In genomic region chr8:66860921-66861588, GRCm38 (mm10) we compare ENCODE assay signal across 8 mouse cellular contexts. TPM values are rescaled to one million over a fixed set of nuclear protein-coding genes. Genes with fewer than 3 reads are reported as not detected.
A peak's percentile ranks its signal among the peaks of the same experiment; 100 is the strongest.
DNase-seq lines count a peak whose midpoint lies in the region; ATAC-seq and TF ChIP-seq lines count a peak whose summit lies in the region.

No protein-coding gene starts in this region.

- 2% methylated on average over 46 of the region's 46 CpGs for WGBS in intestine, postnatal 0 days
- under 1% methylated on average over 46 of the region's 46 CpGs for WGBS in liver, embryonic 15.5 days (ENCODE audit: insufficient replicate concordance)

- no peaks in the 10 kb centered on the region; the same call in none of the 2 replicates for H3K4me1 ChIP-seq in cortical plate, adult 2 months (ENCODE audit: control insufficient read depth, insufficient read depth, low read length)
- no peaks in the 10 kb centered on the region for H3K4me1 ChIP-seq in intestine, postnatal 0 days (replicated peaks; ENCODE audit: control insufficient read depth, insufficient read depth, low read length)
- peaks cover 17% of the 10 kb centered on the region for H3K4me1 ChIP-seq in liver, embryonic 15.5 days (replicated peaks)

- no peak for TF ChIP-seq POLR2A in cortical plate, adult 2 months (IDR thresholded peaks at IDR 0.05; ENCODE audit: extremely low read depth, insufficient read depth, low read length)

- DNase-seq in 416B (ENCODE audit: low read depth) (peak; percentile 43), Patski (ENCODE audit: low read depth, low spot score) (no peak)
- DNase-seq in heart, adult 11 months, result peak; percentile 91
- DNase-seq in neural tube, embryonic 10.5 days (ENCODE audit: extremely low spot score, low spot score), result peak; percentile 72
- peak; percentile 20 for DNase-seq in thymus, postnatal 0 days (ENCODE audit: low spot score)

- CTCF ChIA-PET in Patski (lab: Charles Lee), result interaction anchor here (0.6 kb wide), 1 partner anchor 62 kb away, joined by 3 read pairs; no protein-coding TSS in a partner anchor

- POLR2A ChIA-PET in Patski (lab: Charles Lee), result interaction anchor here (0.5 kb wide), 1 partner anchor 8 kb away, joined by 3 read pairs; no protein-coding TSS in a partner anchor

- H3K27me3 ChIP-seq in Patski, result no peaks in the 10 kb centered on the region
- no peaks in the 10 kb centered on the region for H3K27me3 ChIP-seq in intestine, postnatal 0 days (replicated peaks; ENCODE audit: control insufficient read depth, insufficient read depth, low read length)
- H3K27me3 ChIP-seq in liver, embryonic 15.5 days, result no peaks in the 10 kb centered on the region

- peak overlapping the region; percentile 66 for H3K9ac ChIP-seq in intestine, postnatal 0 days (ENCODE audit: low read depth, low read length)
- H3K9ac ChIP-seq in liver, embryonic 15.5 days, result peak overlapping the region; percentile 59

- H3K4me3 ChIP-seq in cortical plate, adult 2 months (ENCODE audit: insufficient read depth, low read length), result peak overlapping the region; percentile 40
- H3K4me3 ChIP-seq in intestine, postnatal 0 days (ENCODE audit: low read depth, low read length), result peak overlapping the region; percentile 75
- H3K4me3 ChIP-seq in liver, embryonic 15.5 days (replicated peaks), result peak overlapping the region; percentile 79

- no peaks in the 10 kb centered on the region for H3K36me3 ChIP-seq in intestine, postnatal 0 days (ENCODE audit: control insufficient read depth, insufficient read depth)
- H3K36me3 ChIP-seq in liver, embryonic 15.5 days (replicated peaks), result no peaks in the 10 kb centered on the region

- H3K27ac ChIP-seq in cortical plate, adult 2 months (ENCODE audit: insufficient read depth, low read length), result no peak overlapping the region
- no peak overlapping the region; the same call in 1 of the 2 replicates for H3K27ac ChIP-seq in intestine, postnatal 0 days (ENCODE audit: low read depth, low read length)
- H3K27ac ChIP-seq in liver, embryonic 15.5 days (replicated peaks), result peak overlapping the region; percentile 48; the same call in 1 of the 2 replicates

- H3K4me2 ChIP-seq in intestine, postnatal 0 days (replicated peaks; ENCODE audit: low read depth), result peak overlapping the region; percentile 98
- peak overlapping the region; percentile 92 for H3K4me2 ChIP-seq in liver, embryonic 15.5 days

- peak; percentile 63 for ATAC-seq in Patski
- peak; percentile 55; the same call in 1 of the 2 replicates for ATAC-seq in intestine, postnatal 0 days
- peak; percentile 53 for ATAC-seq in liver, embryonic 15.5 days (ENCODE audit: insufficient read depth)

- in situ Hi-C loops in Patski (cut with MboI; ENCODE audit: low pct_unique_long_range_greater_than_20kb), result loop anchor here (25.0 kb wide), 1 partner anchor 776 kb away; no protein-coding TSS in a partner anchor

- no peaks in the 10 kb centered on the region for H3K9me3 ChIP-seq in intestine, postnatal 0 days (ENCODE audit: control insufficient read depth)
- no peaks in the 10 kb centered on the region for H3K9me3 ChIP-seq in liver, embryonic 15.5 days (replicated peaks)

- no peak for TF ChIP-seq CTCF in Patski (IDR thresholded peaks at IDR 0.05)
- no peak for TF ChIP-seq CTCF in cortical plate, adult 2 months (IDR thresholded peaks at IDR 0.05; ENCODE audit: extremely low read depth, insufficient read depth, low read length)
- TF ChIP-seq CTCF in intestine, postnatal 0 days (IDR thresholded peaks at IDR 0.05; ENCODE audit: low read depth), result no peak

RNA-seq across cellular contexts. Expression of gene Naf1, which starts 1.0 kb away (rescaled TPM):
- polyA plus RNA-seq in Patski (2021), result 14.4 TPM
- 10.3 and 10.7 TPM in 2 replicates for polyA plus RNA-seq in cortical plate, adult 2 months (2012; rRNA removed)
- 2.2 and 2.5 TPM in 2 replicates for polyA plus RNA-seq in intestine, postnatal 0 days (2015; fragmentation: Nextera tagmentation; extraction: Ambion mirVana)
- 1.1 and 1.2 TPM in 2 replicates for polyA plus RNA-seq in liver, embryonic 15.5 days (2015; fragmentation: Nextera tagmentation; extraction: Ambion mirVana)
- 4.6 and 5.0 TPM in 2 replicates for polyA plus RNA-seq in thymus, postnatal 0 days (2015; fragmentation: Nextera tagmentation; extraction: Ambion mirVana)
